ENCODE assay signal across 22 mouse cellular contexts in genomic region chr12:53290846-53291245, GRCm38 (mm10). TPM values are rescaled to one million over a fixed set of nuclear protein-coding genes. Genes with fewer than 3 reads are reported as not detected.
DNase-seq lines count a peak whose midpoint lies in the region; ATAC-seq lines count a peak whose summit lies in the region.
"Had no signal": no experiment of that assay in that cellular context is flagged by ENCODE, and none has a peak within 500 bp of the region (broad histone marks: within the 10 kb centered on the region; RNA-seq: fewer than 3 reads in every experiment).

No protein-coding gene starts in this region.

- peaks cover 56% of the 10 kb centered on the region for H3K4me1 ChIP-seq in forebrain, embryonic 10.5 days
- peaks cover 15% of the 10 kb centered on the region for H3K4me1 ChIP-seq in forebrain, embryonic 16.5 days (replicated peaks; ENCODE audit: control insufficient read depth, insufficient read depth, low read length)
- H3K4me1 ChIP-seq in forebrain, embryonic 13.5 days = peaks cover 35% of the 10 kb centered on the region
- peaks cover 16% of the 10 kb centered on the region for H3K4me1 ChIP-seq in forebrain, embryonic 14.5 days (ENCODE audit: control insufficient read depth, insufficient read depth, low read length)
- peaks cover 45% of the 10 kb centered on the region for H3K4me1 ChIP-seq in hindbrain, embryonic 10.5 days (replicated peaks)
- peaks cover 31% of the 10 kb centered on the region for H3K4me1 ChIP-seq in hindbrain, embryonic 12.5 days
- peaks cover 47% of the 10 kb centered on the region for H3K4me1 ChIP-seq in midbrain, embryonic 10.5 days
- peaks cover 35% of the 10 kb centered on the region for H3K4me1 ChIP-seq in midbrain, embryonic 13.5 days (replicated peaks)

- WGBS in forebrain, embryonic 10.5 days = 91% methylated on average over 10 of the region's 10 CpGs
- WGBS in forebrain, embryonic 16.5 days = 86% methylated on average over 10 of the region's 10 CpGs
- WGBS in forebrain, embryonic 13.5 days = 83% methylated on average over 10 of the region's 10 CpGs
- 89% methylated on average over 10 of the region's 10 CpGs for WGBS in forebrain, embryonic 14.5 days
- 84% methylated on average over 10 of the region's 10 CpGs for WGBS in hindbrain, embryonic 10.5 days
- 87% methylated on average over 10 of the region's 10 CpGs for WGBS in hindbrain, embryonic 12.5 days
- 94% methylated on average over 10 of the region's 10 CpGs for WGBS in midbrain, embryonic 10.5 days
- WGBS in midbrain, embryonic 13.5 days = 88% methylated on average over 10 of the region's 10 CpGs

- peak overlapping the region; percentile 85; the same call in 1 of the 2 replicates for H3K27ac ChIP-seq in forebrain, embryonic 10.5 days
- no peak overlapping the region for H3K27ac ChIP-seq in forebrain, embryonic 16.5 days (ENCODE audit: low read length)
- H3K27ac ChIP-seq in forebrain, embryonic 13.5 days = 0 out of 2 replicates have a peak overlapping the region, but pooled peaks have one; percentile 25
- H3K27ac ChIP-seq in forebrain, embryonic 14.5 days (ENCODE audit: low read depth, low read length) = no peak overlapping the region
- H3K27ac ChIP-seq in hindbrain, embryonic 10.5 days = peak overlapping the region; percentile 59
- H3K27ac ChIP-seq in hindbrain, embryonic 12.5 days = no peak overlapping the region
- H3K27ac ChIP-seq in midbrain, embryonic 10.5 days (replicated peaks) = peak overlapping the region; percentile 38; the same call in 1 of the 2 replicates
- H3K27ac ChIP-seq in midbrain, embryonic 13.5 days = no peak overlapping the region
- H3K27ac ChIP-seq: heart, embryonic 13.5 days; intestine, embryonic 15.5 days had no signal

- H3K9ac ChIP-seq in forebrain, embryonic 16.5 days (replicated peaks; ENCODE audit: low read depth, low read length) = no peak overlapping the region
- no peak overlapping the region for H3K9ac ChIP-seq in forebrain, embryonic 13.5 days
- no peak overlapping the region for H3K9ac ChIP-seq in forebrain, embryonic 14.5 days (ENCODE audit: low read length)
- H3K9ac ChIP-seq in hindbrain, embryonic 12.5 days = no peak overlapping the region
- no peak overlapping the region for H3K9ac ChIP-seq in midbrain, embryonic 13.5 days (replicated peaks)
- H3K9ac ChIP-seq: heart, embryonic 13.5 days; hindbrain, embryonic 13.5 days; intestine, embryonic 15.5 days had no signal

- no peaks in the 10 kb centered on the region for H3K27me3 ChIP-seq in forebrain, embryonic 10.5 days (ENCODE audit: poor library complexity, severe bottlenecking)
- H3K27me3 ChIP-seq in forebrain, embryonic 16.5 days (replicated peaks; ENCODE audit: control insufficient read depth, insufficient read depth, low read length) = no peaks in the 10 kb centered on the region
- H3K27me3 ChIP-seq in forebrain, embryonic 13.5 days = no peaks in the 10 kb centered on the region
- no peaks in the 10 kb centered on the region for H3K27me3 ChIP-seq in forebrain, embryonic 14.5 days (replicated peaks; ENCODE audit: control insufficient read depth, insufficient read depth, low read length)
- no peaks in the 10 kb centered on the region for H3K27me3 ChIP-seq in hindbrain, embryonic 10.5 days (ENCODE audit: insufficient read depth, poor library complexity, severe bottlenecking)
- H3K27me3 ChIP-seq in hindbrain, embryonic 12.5 days = no peaks in the 10 kb centered on the region
- H3K27me3 ChIP-seq in midbrain, embryonic 10.5 days (ENCODE audit: low read depth, poor library complexity, severe bottlenecking) = no peaks in the 10 kb centered on the region
- H3K27me3 ChIP-seq in midbrain, embryonic 13.5 days = no peaks in the 10 kb centered on the region
- H3K27me3 ChIP-seq: heart, embryonic 13.5 days; hindbrain, embryonic 13.5 days; intestine, embryonic 15.5 days had no signal

- no peaks in the 10 kb centered on the region for H3K9me3 ChIP-seq in forebrain, embryonic 10.5 days
- no peaks in the 10 kb centered on the region for H3K9me3 ChIP-seq in forebrain, embryonic 16.5 days (ENCODE audit: control insufficient read depth, low read length)
- no peaks in the 10 kb centered on the region; the same call in 1 of the 2 replicates for H3K9me3 ChIP-seq in forebrain, embryonic 13.5 days (replicated peaks)
- no peaks in the 10 kb centered on the region for H3K9me3 ChIP-seq in forebrain, embryonic 14.5 days (replicated peaks; ENCODE audit: control insufficient read depth, low read length)
- no peaks in the 10 kb centered on the region; the same call in 1 of the 2 replicates for H3K9me3 ChIP-seq in hindbrain, embryonic 10.5 days
- H3K9me3 ChIP-seq in hindbrain, embryonic 12.5 days (replicated peaks) = no peaks in the 10 kb centered on the region
- no peaks in the 10 kb centered on the region for H3K9me3 ChIP-seq in midbrain, embryonic 10.5 days (replicated peaks)
- no peaks in the 10 kb centered on the region for H3K9me3 ChIP-seq in midbrain, embryonic 13.5 days
- H3K9me3 ChIP-seq: heart, embryonic 13.5 days; hindbrain, embryonic 13.5 days; intestine, embryonic 15.5 days had no signal

- peaks cover 20% of the 10 kb centered on the region for H3K36me3 ChIP-seq in forebrain, embryonic 10.5 days (replicated peaks)
- no peaks in the 10 kb centered on the region for H3K36me3 ChIP-seq in forebrain, embryonic 16.5 days (ENCODE audit: control insufficient read depth, insufficient read depth)
- 0 out of 2 replicates have a peak, but pooled peaks cover 2% of the 10 kb centered on the region for H3K36me3 ChIP-seq in forebrain, embryonic 13.5 days (ENCODE audit: poor library complexity, severe bottlenecking)
- no peaks in the 10 kb centered on the region for H3K36me3 ChIP-seq in forebrain, embryonic 14.5 days (ENCODE audit: control insufficient read depth, insufficient read depth, low read length)
- peaks cover 9% of the 10 kb centered on the region; the same call in 1 of the 2 replicates for H3K36me3 ChIP-seq in hindbrain, embryonic 10.5 days
- H3K36me3 ChIP-seq in hindbrain, embryonic 12.5 days = no peaks in the 10 kb centered on the region
- peaks cover 16% of the 10 kb centered on the region for H3K36me3 ChIP-seq in midbrain, embryonic 10.5 days
- H3K36me3 ChIP-seq in midbrain, embryonic 13.5 days = peaks cover 4% of the 10 kb centered on the region; the same call in 1 of the 2 replicates
- H3K36me3 ChIP-seq: heart, embryonic 13.5 days; hindbrain, embryonic 13.5 days; intestine, embryonic 15.5 days had no signal

- no peak overlapping the region for H3K4me2 ChIP-seq in forebrain, embryonic 16.5 days (ENCODE audit: low read length)
- H3K4me2 ChIP-seq in forebrain, embryonic 13.5 days = no peak overlapping the region
- no peak overlapping the region for H3K4me2 ChIP-seq in forebrain, embryonic 14.5 days (ENCODE audit: low read length)
- no peak overlapping the region for H3K4me2 ChIP-seq in hindbrain, embryonic 12.5 days (replicated peaks)
- H3K4me2 ChIP-seq in midbrain, embryonic 13.5 days (replicated peaks) = no peak overlapping the region
- H3K4me2 ChIP-seq: heart, embryonic 13.5 days; hindbrain, embryonic 13.5 days; intestine, embryonic 15.5 days had no signal

- H3K4me3 ChIP-seq in forebrain, embryonic 10.5 days = no peak overlapping the region
- H3K4me3 ChIP-seq in forebrain, embryonic 16.5 days (replicated peaks; ENCODE audit: low read length) = no peak overlapping the region
- no peak overlapping the region for H3K4me3 ChIP-seq in forebrain, embryonic 13.5 days
- H3K4me3 ChIP-seq in forebrain, embryonic 14.5 days (ENCODE audit: low read depth, low read length) = no peak overlapping the region
- H3K4me3 ChIP-seq in hindbrain, embryonic 10.5 days = no peak overlapping the region
- no peak overlapping the region for H3K4me3 ChIP-seq in hindbrain, embryonic 12.5 days
- no peak overlapping the region for H3K4me3 ChIP-seq in midbrain, embryonic 10.5 days
- no peak overlapping the region for H3K4me3 ChIP-seq in midbrain, embryonic 13.5 days (replicated peaks)
- H3K4me3 ChIP-seq: heart, embryonic 13.5 days; hindbrain, embryonic 13.5 days; intestine, embryonic 15.5 days had no signal

- no peak for ATAC-seq in forebrain, embryonic 16.5 days
- no peak for ATAC-seq in forebrain, embryonic 13.5 days
- no peak for ATAC-seq in forebrain, embryonic 14.5 days
- ATAC-seq in hindbrain, embryonic 12.5 days (ENCODE audit: low FRiP score) = no peak
- no peak for ATAC-seq in midbrain, embryonic 13.5 days
- ATAC-seq: activated CD4-positive, CD25-positive, alpha-beta regulatory T cell, adult 4 months; hindbrain, embryonic 16.5 days; intestine, embryonic 15.5 days had no signal

- no peak for DNase-seq in forebrain, embryonic 10.5 days (ENCODE audit: extremely low spot score, low spot score)
- no peak for DNase-seq in forebrain, embryonic 14.5 days (ENCODE audit: low spot score)
- no peak for DNase-seq in hindbrain, embryonic 10.5 days (ENCODE audit: low spot score)
- no peak for DNase-seq in midbrain, embryonic 10.5 days (ENCODE audit: low spot score)
- DNase-seq: adrenal gland, adult 8-10 months; adrenal gland, postnatal 25 days; cerebellum, adult 18-20 months; cerebellum, adult 9-10 months; cerebellum, postnatal 14 days; gastrocnemius, postnatal 25 days; heart, postnatal 14 days; heart, postnatal 4 days; kidney, adult 11 months had no signal

RNA-seq across cellular contexts. Expression of gene Npas3, which starts 42.4 kb away (rescaled TPM):
- 7.2 and 8.6 TPM in 2 replicates for polyA plus RNA-seq in forebrain, embryonic 10.5 days (2016; fragmentation: Nextera tagmentation; extraction: Ambion mirVana)
- polyA plus RNA-seq in forebrain, embryonic 16.5 days (2015; fragmentation: Nextera tagmentation; extraction: Ambion mirVana) = 17.7 and 17.9 TPM in 2 replicates
- 16.8 and 17.8 TPM in 2 replicates for polyA plus RNA-seq in forebrain, embryonic 13.5 days (2015; fragmentation: Nextera tagmentation; extraction: Ambion mirVana)
- polyA plus RNA-seq in forebrain, embryonic 14.5 days (2014; fragmentation: Nextera tagmentation; extraction: Ambion mirVana) = 11.9 and 12.9 TPM in 2 replicates
- polyA plus RNA-seq in hindbrain, embryonic 10.5 days (2016; fragmentation: Nextera tagmentation; extraction: Ambion mirVana) = 6.6 and 12.2 TPM in 2 replicates
- polyA plus RNA-seq in hindbrain, embryonic 12.5 days (2016; fragmentation: Nextera tagmentation; extraction: Ambion mirVana) = 24.9 and 26.2 TPM in 2 replicates
- polyA plus RNA-seq in midbrain, embryonic 10.5 days (2016; fragmentation: Nextera tagmentation; extraction: Ambion mirVana) = 9.2 and 13.9 TPM in 2 replicates
- 28.9 and 32.7 TPM in 2 replicates for polyA plus RNA-seq in midbrain, embryonic 13.5 days (2015; fragmentation: Nextera tagmentation; extraction: Ambion mirVana)

Comparison
In these comparisons a context has a peak if more than half of its experiments do, and no peak if none do; other contexts are left out.
1. H3K27ac ChIP-seq: peak in forebrain, embryonic 10.5 days (single experiment), forebrain, embryonic 13.5 days (single experiment), hindbrain, embryonic 10.5 days (single experiment) and midbrain, embryonic 10.5 days (single experiment); none in forebrain, embryonic 16.5 days (single experiment), forebrain, embryonic 14.5 days (single experiment), hindbrain, embryonic 12.5 days (single experiment) and midbrain, embryonic 13.5 days (single experiment).